ENCODE assay signal across 20 mouse cellular contexts in genomic region chr7:34790459-34790858, GRCm38 (mm10). TPM values are rescaled to one million over a fixed set of nuclear protein-coding genes. Genes with fewer than 3 reads are reported as not detected.
A peak's percentile ranks its signal among the peaks of the same experiment; 100 is the strongest.
DNase-seq lines count a peak whose midpoint lies in the region; ATAC-seq and TF ChIP-seq lines count a peak whose summit lies in the region.
"Had no signal": no experiment of that assay in that cellular context is flagged by ENCODE, and none has a peak within 500 bp of the region (broad histone marks: within the 10 kb centered on the region; RNA-seq: fewer than 3 reads in every experiment).

No protein-coding gene starts in this region.

- H3K4me1 ChIP-seq in intestine, embryonic 16.5 days (ENCODE audit: control insufficient read depth, insufficient read depth, low read length): no peaks in the 10 kb centered on the region
- H3K4me1 ChIP-seq: limb, embryonic 15.5 days had no signal

- no peaks in the 10 kb centered on the region for H3K36me3 ChIP-seq in intestine, embryonic 16.5 days (ENCODE audit: control insufficient read depth, insufficient read depth, low read length)
- H3K36me3 ChIP-seq: limb, embryonic 15.5 days; midbrain, embryonic 13.5 days; neural tube, embryonic 15.5 days had no signal

- no peak overlapping the region for H3K4me3 ChIP-seq in layer of hippocampus, adult 2 months
- H3K4me3 ChIP-seq in intestine, embryonic 16.5 days (ENCODE audit: low read length): no peak overlapping the region
- H3K4me3 ChIP-seq: erythroblast, embryonic 14.5 days; limb, embryonic 15.5 days; midbrain, embryonic 13.5 days; myocyte; neural tube, embryonic 15.5 days had no signal

- peak; percentile 20 for DNase-seq in adrenal gland, postnatal 14 days
- DNase-seq in adrenal gland, adult (ENCODE audit: inconsistent age in 2 of 2, low spot score in 1 of 2): no peak
- no peak for DNase-seq in layer of hippocampus, adult 2 months (ENCODE audit: low spot score in 2 of 2)
- no peak for DNase-seq in layer of hippocampus, postnatal 36 days
- DNase-seq in A20 (ENCODE audit: low read depth, low spot score) (peak; percentile 7), ZHBTc4 (ENCODE audit: low read depth, low spot score) (peak; percentile 63)
- DNase-seq in spleen, postnatal 10 days (ENCODE audit: low spot score in 2 of 2): no peak
- DNase-seq: cerebellum, adult 18-20 months; gastrocnemius, postnatal 10 days; kidney, postnatal 10 days; lung, embryonic 14.5 days; retina, postnatal 1 day; right cerebral cortex, postnatal 4 days had no signal

- WGBS in intestine, embryonic 16.5 days: 76% methylated on average over 7 of the region's 7 CpGs

- no peaks in the 10 kb centered on the region for H3K9me3 ChIP-seq in intestine, embryonic 16.5 days (ENCODE audit: control insufficient read depth, low read length)
- H3K9me3 ChIP-seq: limb, embryonic 15.5 days; neural tube, embryonic 15.5 days had no signal

- no peak overlapping the region for H3K9ac ChIP-seq in intestine, embryonic 16.5 days (ENCODE audit: low read depth, low read length)
- H3K9ac ChIP-seq: limb, embryonic 15.5 days; lung, embryonic 14.5 days; midbrain, embryonic 13.5 days; neural tube, embryonic 15.5 days had no signal

- peak; percentile 55 for TF ChIP-seq CTCF in layer of hippocampus, adult 2 months (conservative IDR thresholded peaks at IDR 0.05)

- no peaks in the 10 kb centered on the region for H3K27me3 ChIP-seq in intestine, embryonic 16.5 days (replicated peaks; ENCODE audit: control insufficient read depth, insufficient read depth, low read length)
- H3K27me3 ChIP-seq: limb, embryonic 15.5 days; midbrain, embryonic 13.5 days; neural tube, embryonic 15.5 days had no signal

- no peak for ATAC-seq in intestine, embryonic 16.5 days
- ATAC-seq: midbrain, embryonic 13.5 days had no signal

- H3K4me2 ChIP-seq in intestine, embryonic 16.5 days (ENCODE audit: low read depth, low read length): no peak overlapping the region
- H3K4me2 ChIP-seq: limb, embryonic 15.5 days; lung, embryonic 14.5 days; midbrain, embryonic 13.5 days; neural tube, embryonic 15.5 days had no signal

- H3K27ac ChIP-seq in layer of hippocampus, adult 2 months: no peak overlapping the region
- H3K27ac ChIP-seq in intestine, embryonic 16.5 days (ENCODE audit: low read length): no peak overlapping the region
- H3K27ac ChIP-seq: limb, embryonic 15.5 days; midbrain, embryonic 13.5 days; neural tube, embryonic 15.5 days had no signal

RNA-seq across cellular contexts. Expression of gene Chst8, which starts 22.1 kb away (rescaled TPM):
- 3.8 and 7.0 TPM in 2 replicates for total RNA-seq in adrenal gland, postnatal 14 days (2021)
- total RNA-seq in layer of hippocampus, adult 2 months (2021): 10 to 100 TPM; 25.7 to 39.9 TPM
- total RNA-seq in layer of hippocampus, postnatal 36 days (2021): 10 to 100 TPM; 28.6 to 36.8 TPM
- 3.9 TPM in 2 replicates for polyA plus RNA-seq in intestine, embryonic 16.5 days (2015; fragmentation: Nextera tagmentation; extraction: Ambion mirVana)
- total RNA-seq: heart, adult 8-10 months had no signal
- polyA plus RNA-seq: erythroblast, embryonic 14.5 days; myocyte had no signal

Comparison
In these comparisons a context has a peak if more than half of its experiments do, and no peak if none do; other contexts are left out.
1. DNase-seq: peak in adrenal gland, postnatal 14 days (single experiment), A20 (single experiment) and ZHBTc4 (single experiment); none in adrenal gland, adult (0 of 2), layer of hippocampus, adult 2 months (0 of 2), layer of hippocampus, postnatal 36 days (0 of 2) and spleen, postnatal 10 days (0 of 2).